Mouse (Mus musculus): ENCODE data around the gene Srpk3. TPM values are rescaled to one million over a fixed set of nuclear protein-coding genes. Genes with fewer than 3 reads are reported as not detected.
A peak's percentile ranks its signal among the peaks of the same experiment; 100 is the strongest.

Srpk3 gene
- polyA plus RNA-seq, 1 experiment, result 49.6 TPM

- no peak for TF ChIP-seq POLR2A (IDR thresholded peaks at IDR 0.05; ENCODE audit: borderline replicate concordance, control insufficient read depth, low read depth, low read length)
- peak overlapping the region; percentile 87 for H3K4me3 ChIP-seq (replicated peaks; ENCODE audit: control insufficient read depth, low read depth, low read length)
- H3K27ac ChIP-seq (ENCODE audit: control insufficient read depth, insufficient read depth, low read depth, low read length, poor library complexity), result peak overlapping the region; percentile 92
- no peaks in the 10 kb centered on the region; the same call in 1 of the 2 replicates for H3K4me1 ChIP-seq (ENCODE audit: control insufficient read depth, insufficient read depth, low read length)
- 14% methylated on average over 18 of the region's 22 CpGs for WGBS
Observed at GRCm38 (mm10) chrX:73787225-73787558, 13.0 kb downstream of the Srpk3 start.

DNA sequence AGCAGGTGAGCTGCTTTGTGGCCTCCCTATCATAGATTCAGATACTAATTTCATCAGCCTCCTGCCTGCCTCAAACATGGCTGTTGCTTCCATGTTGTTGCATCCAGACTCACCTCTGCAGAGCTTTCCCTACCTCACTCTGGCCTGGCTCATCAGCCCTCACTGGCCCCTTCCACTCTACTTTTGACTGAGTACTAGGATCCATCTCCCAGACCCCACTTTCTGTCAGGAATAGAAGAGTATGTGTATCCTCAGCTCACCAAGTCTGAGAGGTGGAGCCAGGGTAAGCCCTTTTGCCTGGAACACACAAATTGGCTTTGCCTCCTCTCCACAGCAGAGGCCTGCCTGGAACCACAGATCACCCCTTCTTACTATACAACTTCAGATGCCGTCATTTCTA lies 14.3 kb downstream of the Srpk3 start:
- 72% methylated on average over 1 of the region's 1 CpGs for WGBS
- H3K4me3 ChIP-seq (replicated peaks; ENCODE audit: control insufficient read depth, low read depth, low read length), result no peak overlapping the region
- no peak overlapping the region for H3K27ac ChIP-seq (ENCODE audit: control insufficient read depth, insufficient read depth, low read depth, low read length, poor library complexity)
- TF ChIP-seq CTCF (IDR thresholded peaks at IDR 0.05; ENCODE audit: control insufficient read depth, insufficient read depth, low read length) (no peak), POLR2A (IDR thresholded peaks at IDR 0.05; ENCODE audit: borderline replicate concordance, control insufficient read depth, low read depth, low read length) (no peak)
- H3K4me1 ChIP-seq (ENCODE audit: control insufficient read depth, insufficient read depth, low read length), result no peaks in the 10 kb centered on the region

DNA sequence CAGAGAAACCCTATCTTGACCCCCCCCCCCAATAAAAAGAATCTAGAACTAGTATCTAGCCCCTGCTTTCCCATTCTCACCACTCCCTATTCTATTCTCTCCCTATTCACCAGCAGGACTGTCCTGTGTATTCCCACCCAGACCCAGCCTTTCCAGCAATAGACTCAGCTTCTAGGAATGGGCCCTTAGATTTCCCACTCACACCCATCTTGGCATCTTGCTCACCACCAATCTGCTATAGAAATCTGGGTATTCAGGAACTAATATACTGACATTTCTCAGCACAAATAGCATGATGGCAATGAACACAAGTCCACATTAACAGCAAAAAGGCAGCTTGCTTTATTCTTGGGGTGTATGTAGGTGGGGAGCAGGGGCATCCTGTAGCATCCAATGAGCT lies 18.8 kb downstream of the Srpk3 start:
- no peak for TF ChIP-seq CTCF (IDR thresholded peaks at IDR 0.05; ENCODE audit: control insufficient read depth, insufficient read depth, low read length)
- no peak for TF ChIP-seq POLR2A (IDR thresholded peaks at IDR 0.05; ENCODE audit: borderline replicate concordance, control insufficient read depth, low read depth, low read length)
- H3K27ac ChIP-seq (ENCODE audit: control insufficient read depth, insufficient read depth, low read depth, low read length, poor library complexity), result no peak overlapping the region
- no peak overlapping the region for H3K4me3 ChIP-seq (replicated peaks; ENCODE audit: control insufficient read depth, low read depth, low read length)
- no peaks in the 10 kb centered on the region for H3K4me1 ChIP-seq (ENCODE audit: control insufficient read depth, insufficient read depth, low read length)

DNA sequence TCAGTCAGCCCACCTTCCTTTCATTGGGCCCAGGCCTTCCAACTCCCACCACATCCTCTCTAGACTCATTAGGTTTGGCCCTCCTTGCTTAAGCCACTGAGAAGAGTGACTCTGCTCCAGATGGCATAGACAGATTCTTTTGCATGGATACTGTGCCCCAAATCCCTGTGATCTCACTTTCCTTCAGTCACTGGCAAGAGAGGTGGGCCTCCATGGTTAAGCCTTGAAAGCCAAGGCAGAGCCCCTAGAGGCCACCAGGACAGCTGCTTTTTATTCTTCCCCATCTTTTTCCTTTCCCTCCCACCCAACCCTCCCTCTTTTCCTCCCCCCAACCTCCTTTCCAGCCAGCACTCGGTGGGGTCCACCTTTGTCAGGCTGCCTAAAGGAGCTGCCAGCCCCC lies 19.3 kb downstream of the Srpk3 start:
- no peak for TF ChIP-seq POLR2A (IDR thresholded peaks at IDR 0.05; ENCODE audit: borderline replicate concordance, control insufficient read depth, low read depth, low read length)
- no peak for TF ChIP-seq CTCF (IDR thresholded peaks at IDR 0.05; ENCODE audit: control insufficient read depth, insufficient read depth, low read length)
- Histone ChIP-seq H3K27ac (ENCODE audit: control insufficient read depth, insufficient read depth, low read depth, low read length, poor library complexity) (no peak overlapping the region), H3K4me1 (ENCODE audit: control insufficient read depth, insufficient read depth, low read length) (no peaks in the 10 kb centered on the region), H3K4me3 (replicated peaks; ENCODE audit: control insufficient read depth, low read depth, low read length) (no peak overlapping the region)
- 15% methylated on average over 1 of the region's 1 CpGs for WGBS

DNA sequence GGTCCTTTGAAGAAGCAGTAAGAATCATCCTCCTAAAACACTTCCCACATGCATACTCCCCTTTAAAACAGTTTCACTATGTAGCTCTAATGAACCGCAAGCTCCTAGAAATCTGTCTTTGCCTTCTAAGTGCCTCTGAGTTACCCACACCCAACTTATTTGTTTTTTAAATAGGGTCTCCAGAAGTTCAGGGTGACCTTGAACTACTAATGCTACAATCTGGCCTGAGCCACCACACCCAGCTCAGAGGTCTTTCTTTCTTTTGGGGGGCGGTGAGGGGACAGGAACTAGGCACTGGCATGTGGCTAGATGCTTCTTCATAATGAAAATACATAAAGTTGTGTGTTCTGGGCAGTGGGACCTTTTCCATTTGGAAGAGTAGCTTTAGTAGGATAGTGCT lies 23.3 kb downstream of the Srpk3 start:
- 89% methylated on average over 2 of the region's 2 CpGs for WGBS
- Histone ChIP-seq H3K27ac (ENCODE audit: control insufficient read depth, insufficient read depth, low read depth, low read length, poor library complexity) (no peak overlapping the region), H3K4me3 (replicated peaks; ENCODE audit: control insufficient read depth, low read depth, low read length) (no peak overlapping the region), H3K4me1 (ENCODE audit: control insufficient read depth, insufficient read depth, low read length) (no peaks in the 10 kb centered on the region)
- TF ChIP-seq POLR2A (IDR thresholded peaks at IDR 0.05; ENCODE audit: borderline replicate concordance, control insufficient read depth, low read depth, low read length) (no peak), CTCF (IDR thresholded peaks at IDR 0.05; ENCODE audit: control insufficient read depth, insufficient read depth, low read length) (no peak)

DNA sequence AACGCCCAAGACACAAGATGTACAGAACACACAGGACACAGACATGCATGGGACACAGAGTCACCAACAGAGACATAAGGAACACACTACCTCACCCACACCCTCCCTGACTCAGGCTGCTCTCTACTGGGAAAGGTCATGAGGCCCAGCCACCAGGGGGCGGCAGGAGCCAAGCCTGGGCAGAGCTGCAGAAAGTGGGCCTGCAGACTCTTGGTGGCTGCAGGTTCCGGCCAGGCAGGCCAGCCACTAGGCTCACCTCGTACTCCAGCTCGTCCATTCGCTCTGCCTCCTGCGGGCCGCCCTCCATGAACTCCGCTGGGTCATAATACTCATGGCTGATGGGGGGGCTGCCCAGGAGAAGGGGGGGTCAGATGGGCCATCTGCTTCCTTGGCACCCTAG lies 24.3 kb downstream of the Srpk3 start:
- WGBS, result 22% methylated on average over 9 of the region's 9 CpGs
- TF ChIP-seq CTCF (IDR thresholded peaks at IDR 0.05; ENCODE audit: control insufficient read depth, insufficient read depth, low read length) (peak; percentile 85), POLR2A (IDR thresholded peaks at IDR 0.05; ENCODE audit: borderline replicate concordance, control insufficient read depth, low read depth, low read length) (no peak)
- Histone ChIP-seq H3K27ac (ENCODE audit: control insufficient read depth, insufficient read depth, low read depth, low read length, poor library complexity) (no peak overlapping the region), H3K4me3 (replicated peaks; ENCODE audit: control insufficient read depth, low read depth, low read length) (no peak overlapping the region), H3K4me1 (ENCODE audit: control insufficient read depth, insufficient read depth, low read length) (no peaks in the 10 kb centered on the region)

- no peaks in the 10 kb centered on the region for H3K4me1 ChIP-seq (ENCODE audit: control insufficient read depth, insufficient read depth, low read length)
- WGBS, result 70% methylated on average over 1 of the region's 1 CpGs
- TF ChIP-seq POLR2A (IDR thresholded peaks at IDR 0.05; ENCODE audit: borderline replicate concordance, control insufficient read depth, low read depth, low read length) (no peak), CTCF (IDR thresholded peaks at IDR 0.05; ENCODE audit: control insufficient read depth, insufficient read depth, low read length) (no peak)
- H3K27ac ChIP-seq (ENCODE audit: control insufficient read depth, insufficient read depth, low read depth, low read length, poor library complexity), result no peak overlapping the region
- no peak overlapping the region for H3K4me3 ChIP-seq (replicated peaks; ENCODE audit: control insufficient read depth, low read depth, low read length)
Observed at GRCm38 (mm10) chrX:73805814-73806213, 31.6 kb downstream of the Srpk3 start.

GRCm38 (mm10) chrX:73815072-73815471 lies 40.9 kb downstream of the Srpk3 start:
- 66% methylated on average over 14 of the region's 14 CpGs for WGBS
- Histone ChIP-seq H3K4me3 (replicated peaks; ENCODE audit: control insufficient read depth, low read depth, low read length) (no peak overlapping the region), H3K4me1 (ENCODE audit: control insufficient read depth, insufficient read depth, low read length) (no peaks in the 10 kb centered on the region; the same call in 1 of the 2 replicates), H3K27ac (ENCODE audit: control insufficient read depth, insufficient read depth, low read depth, low read length, poor library complexity) (no peak overlapping the region; the same call in 1 of the 2 replicates)
- TF ChIP-seq POLR2A (IDR thresholded peaks at IDR 0.05; ENCODE audit: borderline replicate concordance, control insufficient read depth, low read depth, low read length), result no peak
- TF ChIP-seq CTCF (IDR thresholded peaks at IDR 0.05; ENCODE audit: control insufficient read depth, insufficient read depth, low read length), result no peak

DNA sequence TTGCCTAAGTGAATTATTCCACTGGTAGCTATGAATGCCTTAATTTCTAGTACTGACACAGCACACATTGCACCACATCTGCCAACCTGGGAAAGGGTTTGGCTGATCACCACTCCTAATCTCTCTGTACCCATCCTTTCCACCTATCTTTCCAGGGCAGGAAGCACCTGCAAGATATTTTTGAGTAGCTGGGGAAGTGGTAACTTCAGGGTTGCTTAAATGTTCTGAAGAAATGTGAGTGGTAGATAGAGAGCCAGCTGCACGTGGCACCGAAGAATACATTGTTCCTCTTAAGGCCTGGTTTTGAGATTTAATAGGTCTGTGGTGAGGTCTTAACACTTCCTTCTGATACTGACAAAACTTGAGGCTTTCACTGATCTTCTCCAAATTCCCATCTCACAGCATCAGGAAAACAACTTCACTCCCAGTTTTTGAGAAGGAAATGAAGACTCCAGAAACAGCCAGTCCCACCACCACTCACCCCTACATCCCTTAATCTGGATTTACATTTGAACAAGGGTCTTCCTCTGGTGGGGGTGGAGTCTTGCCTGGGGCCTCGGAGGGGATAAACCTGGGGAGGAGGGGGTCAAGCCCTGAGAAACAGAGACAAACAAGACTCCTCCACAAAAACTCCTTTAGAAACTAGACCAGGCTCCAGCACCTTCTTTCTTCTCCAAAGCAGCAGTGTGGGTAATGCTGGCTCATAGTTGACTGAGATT lies 42.5 kb downstream of the Srpk3 start:
- no peak for TF ChIP-seq CTCF (IDR thresholded peaks at IDR 0.05; ENCODE audit: control insufficient read depth, insufficient read depth, low read length)
- TF ChIP-seq POLR2A (IDR thresholded peaks at IDR 0.05; ENCODE audit: borderline replicate concordance, control insufficient read depth, low read depth, low read length), result no peak
- 19% methylated on average over 3 of the region's 3 CpGs for WGBS
- H3K4me3 ChIP-seq (replicated peaks; ENCODE audit: control insufficient read depth, low read depth, low read length), result no peak overlapping the region
- H3K27ac ChIP-seq (ENCODE audit: control insufficient read depth, insufficient read depth, low read depth, low read length, poor library complexity), result no peak overlapping the region
- no peaks in the 10 kb centered on the region; the same call in 1 of the 2 replicates for H3K4me1 ChIP-seq (ENCODE audit: control insufficient read depth, insufficient read depth, low read length)

Measured in bone marrow, adult 2 months (tissue).